Mouse (Mus musculus) ES-Bruce4 (cell line): ENCODE data around the gene Ikbke. TPM values are rescaled to one million over a fixed set of nuclear protein-coding genes. Genes with fewer than 3 reads are reported as not detected.

ENCODE experiments used
- H3K27ac ChIP-seq: 2 replicates; pipeline ENCODE4 v1.5.1; 2012; ENCODE audit warnings: low read length, inconsistent platforms; ENCODE audit not compliant: insufficient read depth
- H3K27me3 ChIP-seq: 2 replicates; pipeline ENCODE4 v1.6.1; 2012; ENCODE audit warnings: mild to moderate bottlenecking, low read length, inconsistent platforms; ENCODE audit not compliant: control insufficient read depth, poor library complexity, insufficient read depth, severe bottlenecking
- H3K36me3 ChIP-seq: 2 replicates; pipeline ENCODE4 v1.6.1; 2012; ENCODE audit warnings: inconsistent platforms, mild to moderate bottlenecking, low read length, moderate library complexity; ENCODE audit not compliant: control insufficient read depth, poor library complexity, insufficient read depth, severe bottlenecking
- H3K4me1 ChIP-seq: one replicate; pipeline ENCODE4 v1.8.1; 2011; ENCODE audit warnings: low read length; ENCODE audit not compliant: control insufficient read depth, insufficient read depth
- H3K4me3 ChIP-seq: 2 replicates; pipeline ENCODE4 v1.5.1; 2011; ENCODE audit warnings: low read depth, mild to moderate bottlenecking, low read length
- H3K9ac ChIP-seq: 2 replicates; pipeline ENCODE4 v1.6.1; 2012; ENCODE audit warnings: low read depth, mild to moderate bottlenecking, inconsistent platforms; ENCODE audit not compliant: poor library complexity, severe bottlenecking
- H3K9me3 ChIP-seq: replicated peaks from 2 replicates; pipeline ENCODE4 v1.6.1; 2012; ENCODE audit warnings: mild to moderate bottlenecking, low read length, inconsistent platforms; ENCODE audit not compliant: control insufficient read depth, poor library complexity, insufficient read depth, severe bottlenecking
- CTCF ChIP-seq: IDR thresholded peaks from one replicate; pipeline ENCODE4 v1.8.1; 2011; ENCODE audit warnings: low read depth, low read length
- EP300 ChIP-seq: IDR thresholded peaks from 2 replicates; pipeline ENCODE4 v1.6.1; 2011; ENCODE audit warnings: low read depth, low read length; ENCODE audit not compliant: insufficient read depth
- POLR2A ChIP-seq: IDR thresholded peaks from one replicate; pipeline ENCODE4 v1.8.1; 2011; ENCODE audit warnings: low read length; ENCODE audit not compliant: insufficient read depth
- polyA plus RNA-seq: library from polyadenylated mRNA; stranded (reverse); fragments of >200 nt; gene quantifications from 2 replicates; pipeline ENCODE4 v1.2.4, GENCODE M21; 2011; ENCODE audit warnings: low read depth; ENCODE audit not compliant: missing spikeins, insufficient read depth, insufficient read length

Gene Ikbke
- polyA plus RNA-seq, 1 experiment, result 4.0 TPM

DNA sequence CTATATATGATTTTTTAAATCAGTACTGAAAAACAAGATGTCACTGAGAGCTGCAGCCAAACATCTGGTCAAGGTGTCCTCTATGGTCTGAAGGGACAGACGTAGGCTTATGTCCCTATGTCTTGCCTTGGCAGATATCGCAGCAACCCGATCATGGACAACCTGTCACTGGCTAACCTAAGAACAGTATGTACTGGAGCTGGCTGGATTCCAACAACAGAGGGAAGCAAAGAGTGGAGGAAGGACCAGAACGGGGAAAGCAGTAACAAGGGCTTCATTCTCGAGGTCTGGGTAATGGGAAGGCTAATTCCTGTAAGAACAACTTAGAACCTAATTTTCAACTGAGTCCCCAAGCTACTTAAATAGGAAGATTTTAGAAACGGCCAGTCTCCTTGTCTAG is 9.5 kb upstream of the Ikbke start:
- no peak for TF ChIP-seq CTCF
- TF ChIP-seq POLR2A, result no peak
- no peak for TF ChIP-seq EP300
- no peak overlapping the region for H3K4me3 ChIP-seq
- peaks cover 3% of the 10 kb centered on the region for H3K4me1 ChIP-seq
- H3K9ac ChIP-seq, result no peak overlapping the region
- no peaks in the 10 kb centered on the region for H3K9me3 ChIP-seq
- no peak overlapping the region for H3K27ac ChIP-seq
- no peaks in the 10 kb centered on the region for H3K27me3 ChIP-seq
- H3K36me3 ChIP-seq, result no peaks in the 10 kb centered on the region

DNA sequence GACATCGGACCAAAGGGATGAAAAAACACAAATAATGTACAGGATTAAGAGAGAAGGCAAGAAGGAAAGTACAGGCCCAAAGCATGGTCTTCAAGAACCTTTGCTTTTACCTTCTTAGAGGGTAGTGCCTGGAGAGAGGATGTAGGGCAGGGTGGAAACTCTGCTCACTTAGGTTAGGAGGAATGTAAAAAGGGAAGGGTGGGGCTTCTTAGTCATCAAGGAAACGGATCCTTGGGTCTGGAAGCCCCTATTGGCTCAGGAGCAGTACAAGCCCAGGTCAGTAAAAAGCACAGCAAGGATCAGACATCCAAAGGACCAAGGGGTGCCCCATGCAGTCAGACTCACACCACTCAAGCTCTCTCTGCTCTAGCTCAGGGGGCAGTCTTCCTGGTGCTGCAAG is 7.9 kb upstream of the Ikbke start:
- no peak overlapping the region for H3K27ac ChIP-seq
- H3K9me3 ChIP-seq, result no peaks in the 10 kb centered on the region
- TF ChIP-seq POLR2A, result no peak
- no peak for TF ChIP-seq EP300
- TF ChIP-seq CTCF, result no peak
- no peak overlapping the region for H3K4me3 ChIP-seq
- H3K36me3 ChIP-seq, result no peaks in the 10 kb centered on the region
- H3K27me3 ChIP-seq, result no peaks in the 10 kb centered on the region
- H3K9ac ChIP-seq, result no peak overlapping the region
- peaks cover 3% of the 10 kb centered on the region for H3K4me1 ChIP-seq

DNA sequence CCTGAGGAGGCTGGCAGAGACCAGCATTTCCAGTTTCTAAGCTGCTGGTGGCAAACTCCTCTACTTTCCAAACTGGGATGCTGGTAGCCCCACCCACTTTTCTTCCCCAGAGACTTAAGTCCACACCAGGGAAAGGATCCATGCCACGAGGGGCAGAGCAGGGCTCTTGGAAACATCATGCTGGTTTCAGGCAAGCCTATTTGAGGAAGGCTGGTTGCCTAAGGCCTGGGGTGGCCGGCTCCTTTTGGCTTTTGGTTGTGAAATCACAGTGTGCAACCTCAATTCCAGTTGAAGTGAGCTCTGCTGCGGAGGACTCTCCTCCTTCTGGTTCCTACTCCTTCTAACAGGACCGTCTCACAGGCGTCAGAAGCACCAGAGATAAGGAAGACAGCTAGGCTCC is 7.4 kb upstream of the Ikbke start:
- Histone ChIP-seq H3K9me3 (no peaks in the 10 kb centered on the region), H3K9ac (no peak overlapping the region), H3K36me3 (no peaks in the 10 kb centered on the region), H3K27ac (no peak overlapping the region), H3K4me3 (no peak overlapping the region), H3K27me3 (no peaks in the 10 kb centered on the region), H3K4me1 (peaks cover 3% of the 10 kb centered on the region)
- TF ChIP-seq EP300, result no peak
- no peak for TF ChIP-seq POLR2A
- TF ChIP-seq CTCF, result no peak

DNA sequence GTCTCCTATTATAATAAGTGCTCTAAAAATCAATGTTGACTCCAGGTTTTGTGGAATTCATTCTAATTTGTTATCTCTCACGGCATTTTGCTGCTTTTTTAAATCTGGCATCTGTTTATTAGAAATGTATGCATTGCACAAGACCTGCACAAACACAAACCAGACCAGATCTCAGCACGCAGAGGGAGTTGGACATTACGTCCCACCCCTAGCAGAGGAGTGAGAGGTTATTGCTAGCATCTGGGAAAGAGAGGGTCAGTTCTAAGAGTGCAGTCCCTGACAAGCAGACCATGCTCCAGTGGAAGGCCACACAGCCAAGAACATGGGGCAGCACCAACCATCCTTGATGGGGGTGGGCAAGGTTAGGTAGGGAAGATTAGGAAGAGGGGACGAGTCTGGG is 5.2 kb upstream of the Ikbke start:
- Histone ChIP-seq H3K4me1 (peaks cover 3% of the 10 kb centered on the region), H3K27ac (no peak overlapping the region), H3K9me3 (no peaks in the 10 kb centered on the region), H3K27me3 (no peaks in the 10 kb centered on the region), H3K4me3 (no peak overlapping the region), H3K36me3 (no peaks in the 10 kb centered on the region), H3K9ac (no peak overlapping the region)
- TF ChIP-seq EP300, result no peak
- TF ChIP-seq CTCF, result no peak
- TF ChIP-seq POLR2A, result no peak

DNA sequence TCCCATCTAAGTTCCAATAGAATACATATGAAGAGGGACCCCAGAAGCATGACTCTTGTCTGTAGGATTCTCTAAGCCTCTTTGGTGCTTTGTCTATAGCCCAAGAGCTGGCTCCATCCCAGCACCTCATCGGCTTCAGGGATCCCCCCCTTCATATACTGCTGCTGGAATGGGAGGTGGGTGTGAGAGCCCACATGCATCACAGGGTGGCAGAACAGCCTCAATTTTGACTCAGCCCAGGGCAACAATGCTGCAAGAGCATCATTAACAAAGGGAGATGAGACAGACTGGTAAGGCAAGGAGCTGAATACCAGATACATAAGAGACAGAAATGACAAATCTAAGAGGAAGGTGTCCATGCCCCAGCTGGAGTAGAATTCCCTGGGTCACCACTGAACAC is 4.8 kb upstream of the Ikbke start:
- no peak overlapping the region for H3K4me3 ChIP-seq
- H3K36me3 ChIP-seq, result no peaks in the 10 kb centered on the region
- no peak for TF ChIP-seq POLR2A
- no peak for TF ChIP-seq EP300
- TF ChIP-seq CTCF, result peak; percentile 11
- H3K9ac ChIP-seq, result no peak overlapping the region
- no peak overlapping the region for H3K27ac ChIP-seq
- H3K9me3 ChIP-seq, result no peaks in the 10 kb centered on the region
- peaks cover 3% of the 10 kb centered on the region for H3K4me1 ChIP-seq
- H3K27me3 ChIP-seq, result no peaks in the 10 kb centered on the region

DNA sequence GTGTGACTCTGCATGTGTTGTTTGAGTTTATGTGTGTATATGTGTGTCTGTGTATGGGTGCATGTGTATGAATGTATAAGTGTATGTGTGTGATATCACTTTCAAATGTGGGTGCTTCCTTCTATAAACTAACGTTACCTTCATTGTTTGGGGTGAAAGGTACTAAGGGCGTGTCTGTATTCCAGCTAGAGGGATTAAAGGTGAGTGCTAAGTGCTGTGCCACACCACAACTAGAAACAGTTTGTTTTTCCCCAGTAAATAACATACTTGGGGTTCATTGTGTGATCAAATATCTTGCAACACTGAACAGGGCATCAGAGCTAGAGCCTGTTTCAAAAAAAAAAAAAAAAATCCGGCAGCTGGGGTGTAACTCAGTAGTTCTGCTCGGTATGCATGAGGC is 2.3 kb upstream of the Ikbke start:
- no peak overlapping the region for H3K9ac ChIP-seq
- H3K27ac ChIP-seq, result no peak overlapping the region
- no peaks in the 10 kb centered on the region for H3K4me1 ChIP-seq
- no peaks in the 10 kb centered on the region for H3K36me3 ChIP-seq
- H3K27me3 ChIP-seq, result no peaks in the 10 kb centered on the region
- H3K4me3 ChIP-seq, result no peak overlapping the region
- TF ChIP-seq POLR2A (no peak), CTCF (no peak), EP300 (no peak)
- no peaks in the 10 kb centered on the region for H3K9me3 ChIP-seq

DNA sequence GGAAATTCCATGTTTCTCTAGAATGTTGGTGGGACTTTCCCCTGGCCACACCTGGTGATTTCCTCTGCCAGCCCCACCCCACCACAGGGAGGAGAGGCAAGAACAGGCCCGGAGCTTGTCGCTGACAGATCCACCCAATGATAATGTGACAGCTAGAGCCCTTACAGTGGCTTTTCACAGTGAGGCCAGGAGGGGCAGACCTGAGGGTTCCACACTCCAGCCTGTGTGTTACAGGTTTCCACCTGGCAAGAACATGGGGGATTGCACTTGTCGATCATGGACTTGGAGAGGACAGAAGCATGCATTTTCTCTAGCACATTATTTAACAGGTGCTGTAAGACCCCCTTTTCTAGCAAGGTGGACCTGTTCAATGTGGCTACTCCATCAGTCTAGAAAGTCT is 874 bp upstream of the Ikbke start:
- TF ChIP-seq EP300 (no peak), POLR2A (no peak)
- H3K36me3 ChIP-seq, result no peaks in the 10 kb centered on the region
- H3K9ac ChIP-seq, result no peak overlapping the region
- H3K4me1 ChIP-seq, result no peaks in the 10 kb centered on the region
- H3K27me3 ChIP-seq, result no peaks in the 10 kb centered on the region
- no peak overlapping the region for H3K4me3 ChIP-seq
- H3K27ac ChIP-seq, result no peak overlapping the region
- no peaks in the 10 kb centered on the region for H3K9me3 ChIP-seq
